Mouse (Mus musculus): ENCODE results near the gene Ramp3. TPM values are rescaled to one million over a fixed set of nuclear protein-coding genes. Genes with fewer than 3 reads are reported as not detected.

Gene Ramp3
- polyA plus RNA-seq, 1 experiment from 2014 or later, result 1.7 TPM

GRCm38 (mm10) chr11:6695176-6695575 lies 36.9 kb downstream of the Ramp3 start:
- Histone ChIP-seq H3K4me2 (peak overlapping the region; percentile 38), H3K27ac (ENCODE audit: poor library complexity, severe bottlenecking) (no peak overlapping the region), H3K4me3 (no peak overlapping the region), H3K27me3 (replicated peaks) (no peaks in the 10 kb centered on the region), H3K9ac (no peak overlapping the region), H3K9me3 (replicated peaks) (no peaks in the 10 kb centered on the region), H3K4me1 (replicated peaks) (no peaks in the 10 kb centered on the region), H3K36me3 (no peaks in the 10 kb centered on the region)
- 57% methylated on average over 12 of the region's 12 CpGs for WGBS
- peak; percentile 75; the same call in 1 of the 2 replicates for ATAC-seq (ENCODE audit: insufficient number of reproducible peaks, low FRiP score)

GRCm38 (mm10) chr11:6696551-6696950 lies 38.2 kb downstream of the Ramp3 start:
- H3K4me2 ChIP-seq, result no peak overlapping the region
- H3K27me3 ChIP-seq (replicated peaks), result no peaks in the 10 kb centered on the region
- 73% methylated on average over 8 of the region's 8 CpGs for WGBS
- no peak overlapping the region for H3K9ac ChIP-seq
- ATAC-seq (ENCODE audit: insufficient number of reproducible peaks, low FRiP score), result no peak
- no peak overlapping the region for H3K27ac ChIP-seq (ENCODE audit: poor library complexity, severe bottlenecking)
- H3K36me3 ChIP-seq, result no peaks in the 10 kb centered on the region
- peaks cover 3% of the 10 kb centered on the region for H3K9me3 ChIP-seq (replicated peaks)
- no peak overlapping the region for H3K4me3 ChIP-seq
- H3K4me1 ChIP-seq (replicated peaks), result no peaks in the 10 kb centered on the region

GRCm38 (mm10) chr11:6697751-6698150 lies 39.4 kb downstream of the Ramp3 start:
- peaks cover 5% of the 10 kb centered on the region for H3K9me3 ChIP-seq (replicated peaks)
- no peaks in the 10 kb centered on the region for H3K27me3 ChIP-seq (replicated peaks)
- 87% methylated on average over 10 of the region's 10 CpGs for WGBS
- H3K27ac ChIP-seq (ENCODE audit: poor library complexity, severe bottlenecking), result no peak overlapping the region
- H3K4me3 ChIP-seq, result no peak overlapping the region
- H3K9ac ChIP-seq, result no peak overlapping the region
- H3K4me1 ChIP-seq (replicated peaks), result no peaks in the 10 kb centered on the region
- no peaks in the 10 kb centered on the region for H3K36me3 ChIP-seq
- no peak for ATAC-seq (ENCODE audit: insufficient number of reproducible peaks, low FRiP score)
- no peak overlapping the region for H3K4me2 ChIP-seq

- H3K27ac ChIP-seq (ENCODE audit: poor library complexity, severe bottlenecking), result no peak overlapping the region
- no peak for ATAC-seq (ENCODE audit: insufficient number of reproducible peaks, low FRiP score)
- no peak overlapping the region for H3K4me3 ChIP-seq
- H3K9ac ChIP-seq, result no peak overlapping the region
- H3K9me3 ChIP-seq (replicated peaks), result peaks cover 5% of the 10 kb centered on the region
- H3K4me2 ChIP-seq, result no peak overlapping the region
- H3K27me3 ChIP-seq (replicated peaks), result no peaks in the 10 kb centered on the region
- no peaks in the 10 kb centered on the region for H3K4me1 ChIP-seq (replicated peaks)
- WGBS, result 84% methylated on average over 10 of the region's 10 CpGs
- no peaks in the 10 kb centered on the region for H3K36me3 ChIP-seq
Observed at GRCm38 (mm10) chr11:6698281-6698680, 40.0 kb downstream of the Ramp3 start.

DNA sequence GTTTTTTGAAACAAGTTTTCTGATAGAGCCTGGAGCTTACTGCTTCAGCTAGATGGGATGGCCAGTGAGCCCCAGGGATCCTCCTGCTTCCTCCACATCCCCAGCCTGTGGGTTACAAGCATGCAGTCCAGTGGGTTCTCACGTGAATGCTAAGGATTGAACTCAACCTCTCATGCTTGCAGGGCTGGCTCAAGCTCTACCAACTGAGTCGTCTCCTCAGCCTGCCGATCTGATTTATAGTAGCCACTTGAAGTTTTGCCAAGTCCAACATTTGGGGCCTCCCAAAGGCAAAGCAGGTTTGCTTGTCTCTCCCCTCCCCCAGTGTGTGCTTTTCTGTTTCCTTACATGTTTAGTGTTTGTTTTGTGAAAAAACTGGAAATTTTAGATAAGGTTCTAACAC lies 43.9 kb downstream of the Ramp3 start:
- Histone ChIP-seq H3K4me3 (no peak overlapping the region), H3K36me3 (no peaks in the 10 kb centered on the region), H3K27me3 (replicated peaks) (no peaks in the 10 kb centered on the region), H3K4me1 (replicated peaks) (no peaks in the 10 kb centered on the region), H3K27ac (ENCODE audit: poor library complexity, severe bottlenecking) (no peak overlapping the region), H3K9me3 (replicated peaks) (peaks cover 10% of the 10 kb centered on the region), H3K9ac (no peak overlapping the region), H3K4me2 (no peak overlapping the region)
- WGBS, result 73% methylated on average over 3 of the region's 3 CpGs
- ATAC-seq (ENCODE audit: insufficient number of reproducible peaks, low FRiP score), result no peak

GRCm38 (mm10) chr11:6704851-6705250 lies 46.5 kb downstream of the Ramp3 start:
- WGBS, result 68% methylated on average over 6 of the region's 6 CpGs
- no peak overlapping the region for H3K4me2 ChIP-seq
- no peak for ATAC-seq (ENCODE audit: insufficient number of reproducible peaks, low FRiP score)

GRCm38 (mm10) chr11:6705516-6705915 lies 47.2 kb downstream of the Ramp3 start:
- Histone ChIP-seq H3K9me3 (replicated peaks) (peaks cover 36% of the 10 kb centered on the region), H3K9ac (no peak overlapping the region), H3K4me3 (no peak overlapping the region), H3K27ac (ENCODE audit: poor library complexity, severe bottlenecking) (no peak overlapping the region), H3K27me3 (replicated peaks) (no peaks in the 10 kb centered on the region), H3K36me3 (no peaks in the 10 kb centered on the region), H3K4me1 (replicated peaks) (no peaks in the 10 kb centered on the region), H3K4me2 (no peak overlapping the region)
- WGBS, result 73% methylated on average over 5 of the region's 5 CpGs
- ATAC-seq (ENCODE audit: insufficient number of reproducible peaks, low FRiP score), result no peak

More at GRCm38 (mm10) chr11:6704851-6705250, 46.5 kb downstream of the Ramp3 start:
- no peak overlapping the region for H3K27ac ChIP-seq (ENCODE audit: poor library complexity, severe bottlenecking)
- no peaks in the 10 kb centered on the region for H3K36me3 ChIP-seq
- H3K9ac ChIP-seq, result no peak overlapping the region
- H3K4me1 ChIP-seq (replicated peaks), result no peaks in the 10 kb centered on the region
- no peaks in the 10 kb centered on the region for H3K27me3 ChIP-seq (replicated peaks)
- no peak overlapping the region for H3K4me3 ChIP-seq
- H3K9me3 ChIP-seq (replicated peaks), result peaks cover 35% of the 10 kb centered on the region

GRCm38 (mm10) chr11:6706796-6707195 lies 48.5 kb downstream of the Ramp3 start:
- no peak overlapping the region for H3K4me3 ChIP-seq
- H3K36me3 ChIP-seq, result no peaks in the 10 kb centered on the region
- ATAC-seq (ENCODE audit: insufficient number of reproducible peaks, low FRiP score), result no peak
- peaks cover 31% of the 10 kb centered on the region for H3K9me3 ChIP-seq (replicated peaks)
- H3K9ac ChIP-seq, result no peak overlapping the region
- WGBS, result 87% methylated on average over 13 of the region's 13 CpGs
- H3K27me3 ChIP-seq (replicated peaks), result peaks cover 1% of the 10 kb centered on the region; the same call in 1 of the 2 replicates
- H3K4me1 ChIP-seq (replicated peaks), result no peaks in the 10 kb centered on the region
- H3K27ac ChIP-seq (ENCODE audit: poor library complexity, severe bottlenecking), result no peak overlapping the region
- no peak overlapping the region for H3K4me2 ChIP-seq

DNA sequence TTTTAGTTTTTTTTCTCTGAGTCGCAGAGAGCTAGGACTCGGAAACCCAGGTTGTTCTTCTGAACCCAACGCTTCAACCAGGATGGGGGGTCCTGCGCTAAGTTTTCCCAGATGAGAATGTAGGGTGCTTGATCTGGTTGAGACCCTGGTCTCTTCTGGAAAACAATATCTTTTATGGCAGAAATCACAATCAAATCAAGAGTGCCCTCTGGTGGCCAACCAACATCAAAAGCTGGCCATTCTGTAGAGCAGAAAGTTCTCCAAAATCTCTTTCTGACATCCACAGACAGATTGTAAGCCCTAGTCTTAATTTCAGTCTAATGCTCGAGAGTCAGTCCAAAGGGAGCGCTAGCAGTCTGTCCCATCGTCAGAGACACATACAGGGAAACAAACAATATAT lies 50.1 kb downstream of the Ramp3 start:
- H3K27ac ChIP-seq (ENCODE audit: poor library complexity, severe bottlenecking), result no peak overlapping the region
- H3K27me3 ChIP-seq (replicated peaks), result peaks cover 4% of the 10 kb centered on the region; the same call in 1 of the 2 replicates
- peaks cover 31% of the 10 kb centered on the region for H3K9me3 ChIP-seq (replicated peaks)
- no peak overlapping the region for H3K9ac ChIP-seq
- no peak for ATAC-seq (ENCODE audit: insufficient number of reproducible peaks, low FRiP score)
- H3K4me1 ChIP-seq (replicated peaks), result no peaks in the 10 kb centered on the region
- H3K36me3 ChIP-seq, result no peaks in the 10 kb centered on the region
- whole genome bisulfite sequencing, result 89% methylated on average over 7 of the region's 7 CpGs
- H3K4me2 ChIP-seq, result no peak overlapping the region
- H3K4me3 ChIP-seq, result no peak overlapping the region

DNA sequence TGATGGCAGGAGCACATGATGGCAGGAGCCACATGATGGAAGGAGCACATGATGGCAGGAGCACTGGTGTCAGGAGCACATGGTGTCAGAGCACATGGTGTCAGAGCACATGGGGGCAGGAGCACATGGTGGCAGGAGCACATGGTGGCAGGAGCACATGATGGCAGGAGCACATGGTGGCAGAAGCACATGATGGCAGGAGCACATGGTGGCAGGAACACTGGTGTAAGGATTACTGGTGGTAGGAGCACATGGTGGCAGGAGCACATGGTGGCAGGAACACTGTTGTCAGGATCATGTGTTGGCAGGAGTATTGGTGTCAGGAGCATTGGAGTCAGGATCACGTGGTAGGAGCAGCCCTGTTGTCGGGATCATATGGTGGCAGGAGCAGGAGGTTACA lies 52.1 kb downstream of the Ramp3 start:
- ATAC-seq (ENCODE audit: insufficient number of reproducible peaks, low FRiP score), result no peak
- Histone ChIP-seq H3K4me1 (replicated peaks) (no peaks in the 10 kb centered on the region), H3K4me3 (no peak overlapping the region), H3K27ac (ENCODE audit: poor library complexity, severe bottlenecking) (no peak overlapping the region), H3K27me3 (replicated peaks) (peaks cover 4% of the 10 kb centered on the region; the same call in 1 of the 2 replicates), H3K36me3 (no peaks in the 10 kb centered on the region), H3K9ac (no peak overlapping the region), H3K9me3 (replicated peaks) (peaks cover 31% of the 10 kb centered on the region), H3K4me2 (no peak overlapping the region)
- 78% methylated on average over 2 of the region's 2 CpGs for WGBS

GRCm38 (mm10) chr11:6720746-6721145 lies 62.4 kb downstream of the Ramp3 start:
- no peaks in the 10 kb centered on the region for H3K27me3 ChIP-seq (replicated peaks)
- peaks cover 5% of the 10 kb centered on the region; the same call in 1 of the 2 replicates for H3K4me1 ChIP-seq (replicated peaks)
- no peak overlapping the region for H3K27ac ChIP-seq (ENCODE audit: poor library complexity, severe bottlenecking)
- WGBS, result 82% methylated on average over 5 of the region's 5 CpGs
- no peak for ATAC-seq (ENCODE audit: insufficient number of reproducible peaks, low FRiP score)
- no peak overlapping the region for H3K4me2 ChIP-seq
- no peaks in the 10 kb centered on the region for H3K36me3 ChIP-seq
- no peaks in the 10 kb centered on the region for H3K9me3 ChIP-seq (replicated peaks)
- no peak overlapping the region for H3K9ac ChIP-seq
- H3K4me3 ChIP-seq, result no peak overlapping the region

DNA sequence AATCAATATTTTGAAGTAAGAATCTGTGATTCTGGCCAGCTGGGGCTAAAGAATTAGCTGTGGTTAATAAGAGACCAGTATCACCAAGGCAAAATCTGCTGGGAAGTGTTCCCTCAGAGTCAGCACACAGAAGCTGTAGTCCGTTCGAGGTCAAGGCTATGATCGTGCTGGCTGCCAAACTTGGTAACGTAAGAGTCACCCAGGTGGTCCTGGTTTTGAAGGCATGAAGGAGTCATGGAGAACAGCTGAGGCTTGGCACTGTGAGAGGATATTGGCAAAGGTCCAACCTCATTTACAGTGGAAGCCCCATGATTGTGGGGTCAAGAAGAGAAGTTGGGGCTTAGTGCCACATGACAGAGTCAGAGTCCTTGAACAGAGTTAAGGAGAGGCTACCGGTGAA lies 68.6 kb downstream of the Ramp3 start:
- Histone ChIP-seq H3K4me1 (replicated peaks) (no peaks in the 10 kb centered on the region), H3K4me2 (no peak overlapping the region), H3K27me3 (replicated peaks) (no peaks in the 10 kb centered on the region), H3K27ac (ENCODE audit: poor library complexity, severe bottlenecking) (no peak overlapping the region), H3K4me3 (no peak overlapping the region), H3K9ac (no peak overlapping the region), H3K9me3 (replicated peaks) (0 out of 2 replicates have a peak, but pooled peaks cover 4% of the 10 kb centered on the region), H3K36me3 (no peaks in the 10 kb centered on the region)
- no peak for ATAC-seq (ENCODE audit: insufficient number of reproducible peaks, low FRiP score)
- 87% methylated on average over 5 of the region's 5 CpGs for WGBS
